Mouse (Mus musculus) urinary bladder, adult 2 months (tissue): Measurements from ENCODE around the gene Bcl6b. TPM values are rescaled to one million over a fixed set of nuclear protein-coding genes. Genes with fewer than 3 reads are reported as not detected.

ENCODE experiments used
- DNase-seq: peaks from one replicate; pipeline ENCODE4 v3.0.0; 2022; ENCODE audit warnings: low spot score
- polyA plus RNA-seq: library from polyadenylated mRNA; depleted of rRNA; stranded (reverse); fragments of >200 nt; gene quantifications from 2 replicates; pipeline ENCODE4 v1.2.3, GENCODE M21; 2012

Gene Bcl6b
- polyA plus RNA-seq, 1 experiment: 4.0 TPM

- no peak for DNase-seq
Observed at GRCm38 (mm10) chr11:70233016-70233415, 3.4 kb upstream of the Bcl6b start.

DNA sequence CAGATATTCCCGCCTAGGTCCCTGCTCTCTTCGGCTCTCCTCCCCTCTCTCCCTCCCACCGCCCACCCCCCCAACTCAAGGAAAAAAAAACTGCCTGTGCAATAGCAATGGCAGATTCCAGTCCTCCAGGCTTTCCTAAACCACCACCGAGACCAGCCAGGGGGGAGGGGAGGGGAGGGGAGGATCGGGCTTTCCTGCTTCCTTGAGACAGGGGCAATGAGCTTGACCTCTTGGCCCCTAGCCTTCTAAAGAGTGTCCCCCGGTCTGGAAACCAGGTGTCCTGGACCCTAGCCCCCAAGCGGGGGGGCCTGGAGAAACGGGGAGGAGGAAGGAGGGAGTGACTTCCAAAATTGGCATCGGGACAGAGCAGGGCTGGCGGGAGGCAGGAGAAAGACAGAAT is 2.9 kb upstream of the Bcl6b start:
- no peak for DNase-seq

GRCm38 (mm10) chr11:70230239-70230727 is 685 bp upstream of the Bcl6b start:
- peak; percentile 67 for DNase-seq

- no peak for DNase-seq
Observed at GRCm38 (mm10) chr11:70228828-70229227, 770 bp downstream of the Bcl6b start.

GRCm38 (mm10) chr11:70227661-70228245 is 1.8 kb downstream of the Bcl6b start:
- no peak for DNase-seq

DNA sequence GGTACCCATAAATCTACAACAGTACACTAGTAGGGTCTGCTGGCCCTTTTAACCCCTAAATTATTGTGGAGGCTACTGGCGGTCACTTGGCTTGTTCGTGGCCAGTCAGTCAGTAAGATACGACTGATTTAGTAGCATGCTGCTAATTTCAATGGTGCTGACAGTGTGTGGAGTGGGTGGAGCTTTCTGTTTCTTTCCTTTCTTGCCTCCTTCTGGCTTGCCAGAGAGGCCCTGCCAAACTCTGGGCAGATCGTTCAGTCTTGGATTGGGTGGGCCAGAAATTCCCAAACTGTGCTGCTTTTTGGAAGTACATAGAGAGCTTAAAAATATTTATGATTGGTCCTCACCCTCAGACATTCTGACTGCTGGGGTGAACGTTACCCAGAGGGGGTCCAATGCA is 2.5 kb downstream of the Bcl6b start:
- DNase-seq: no peak

DNA sequence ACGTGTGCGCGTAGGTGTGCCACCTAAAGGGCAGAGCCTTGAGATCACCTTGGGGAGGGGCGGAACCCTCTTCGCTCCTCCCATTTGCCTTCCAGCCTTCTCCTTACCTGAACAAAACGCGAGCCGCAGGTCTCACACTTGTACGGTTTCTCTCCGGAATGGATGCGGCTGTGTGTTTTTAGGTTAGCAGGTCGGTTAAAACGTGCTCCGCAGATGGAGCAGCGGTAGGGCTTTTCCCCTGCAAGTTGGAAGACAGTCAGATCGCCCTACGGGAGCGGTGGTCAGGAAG is 3.1 kb downstream of the Bcl6b start:
- DNase-seq: no peak

- no peak for DNase-seq
Observed at GRCm38 (mm10) chr11:70225798-70226601, 3.6 kb downstream of the Bcl6b start.

DNA sequence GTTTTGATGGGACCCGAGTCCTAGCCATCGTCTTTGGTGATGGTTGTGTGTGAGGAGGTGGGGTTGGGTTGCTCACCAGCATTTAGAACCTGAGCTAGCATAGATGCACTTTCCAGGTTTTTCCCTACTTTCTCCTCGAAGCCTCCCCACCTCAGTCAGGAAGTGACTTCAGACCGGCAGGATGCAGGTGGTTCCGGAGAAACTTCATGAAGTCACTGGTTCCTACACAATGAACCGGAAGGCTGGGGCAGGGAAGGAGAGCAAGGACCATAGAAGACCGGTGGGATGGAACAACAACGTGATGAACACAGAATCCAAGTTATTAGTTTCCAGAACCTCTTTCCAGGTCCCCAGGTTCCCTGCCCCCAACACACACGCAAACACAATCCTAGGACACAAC is 5.9 kb downstream of the Bcl6b start:
- DNase-seq: no peak

DNA sequence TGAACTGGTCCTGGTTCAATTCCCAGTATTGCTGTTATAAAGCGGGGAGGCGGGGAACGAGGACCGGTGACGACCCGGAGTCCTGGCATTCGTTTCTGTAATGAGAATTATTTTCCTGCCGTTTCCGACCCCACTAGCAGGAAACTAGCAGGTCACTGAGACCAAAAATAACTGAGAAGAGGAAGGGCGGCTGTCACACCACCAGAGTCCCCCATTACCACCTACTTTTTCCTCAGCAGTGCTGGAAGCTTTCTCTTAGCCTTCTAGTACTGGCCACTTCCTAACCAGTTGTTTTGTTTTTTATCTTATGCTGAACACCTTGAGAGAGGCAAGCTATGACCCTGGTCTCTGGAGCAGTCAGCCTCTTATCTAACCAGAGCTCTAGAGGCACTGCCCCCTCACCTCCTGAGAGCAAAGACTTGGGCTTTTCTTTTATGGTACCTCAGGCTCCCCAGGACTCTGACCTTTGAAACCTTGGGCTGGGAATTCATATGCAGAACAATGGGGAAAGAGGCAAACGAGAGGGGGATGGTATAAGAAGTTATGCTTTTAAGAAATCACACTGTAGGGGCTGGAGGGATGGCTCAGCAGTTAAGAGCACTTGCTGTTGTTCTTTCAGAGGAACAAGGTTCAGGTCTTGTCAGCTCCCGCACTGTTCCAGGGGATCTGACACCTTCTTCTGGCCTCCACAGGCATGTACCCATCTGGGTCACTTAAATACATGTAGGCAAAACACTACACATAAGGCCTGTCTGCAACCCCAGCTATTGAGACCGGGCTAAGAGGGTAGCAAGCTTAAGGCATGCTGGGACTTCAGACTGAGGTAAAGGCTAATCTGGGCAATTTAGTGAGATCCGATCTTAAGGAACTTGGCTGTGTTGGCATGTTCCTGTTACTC is 7.7 kb downstream of the Bcl6b start:
- no peak for DNase-seq

DNA sequence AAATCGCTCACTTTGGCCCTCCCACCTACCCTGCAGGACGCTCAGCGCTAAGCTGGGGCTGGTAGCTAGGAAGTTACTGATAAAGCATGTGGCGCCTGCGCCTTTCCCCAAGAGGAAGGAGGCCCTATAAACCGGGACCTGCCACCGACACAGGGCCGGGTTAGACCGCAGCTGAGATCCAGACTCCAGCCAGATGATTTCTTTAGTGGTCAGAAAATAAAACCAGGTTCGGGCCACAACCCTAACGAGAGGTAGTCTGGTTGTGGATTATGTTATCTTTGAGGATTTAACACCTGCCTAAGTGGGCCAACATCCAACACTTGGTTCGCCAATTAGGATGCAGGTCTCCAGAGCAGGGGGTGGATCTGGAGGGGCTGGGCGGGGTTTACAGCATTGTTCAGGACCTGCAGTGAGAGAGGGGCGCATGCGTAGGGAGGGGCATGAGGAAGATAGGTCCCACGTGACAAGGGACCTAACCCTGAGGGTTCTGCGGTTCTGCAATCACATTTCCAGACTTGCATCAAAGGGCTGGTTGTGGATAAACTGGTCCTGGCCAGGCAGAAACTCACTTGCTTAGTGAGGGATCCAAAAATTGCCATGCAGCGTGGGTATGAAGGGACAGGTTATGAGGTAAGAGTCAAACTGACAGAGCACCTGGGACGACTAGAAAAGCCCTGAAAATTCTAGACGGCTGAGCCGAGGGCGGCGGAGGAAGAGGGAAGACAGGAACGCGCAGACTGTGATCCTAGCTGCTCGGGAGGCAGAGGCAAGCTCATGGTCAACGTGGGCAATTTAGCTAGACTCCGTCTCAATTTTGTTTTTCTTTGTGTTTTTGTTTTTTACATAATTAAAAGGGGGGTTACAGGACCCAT is 8.6 kb downstream of the Bcl6b start, which contains the start of gene Slc16a13:
Slc16a13 (minus strand) TSS at position 334 of the 872 bp plus-strand sequence.
- peak; percentile 74 for DNase-seq

- no peak for DNase-seq
Observed at GRCm38 (mm10) chr11:70220323-70220722, 9.3 kb downstream of the Bcl6b start.

GRCm38 (mm10) chr11:70219873-70220272 is 9.7 kb downstream of the Bcl6b start:
- no peak for DNase-seq

DNA sequence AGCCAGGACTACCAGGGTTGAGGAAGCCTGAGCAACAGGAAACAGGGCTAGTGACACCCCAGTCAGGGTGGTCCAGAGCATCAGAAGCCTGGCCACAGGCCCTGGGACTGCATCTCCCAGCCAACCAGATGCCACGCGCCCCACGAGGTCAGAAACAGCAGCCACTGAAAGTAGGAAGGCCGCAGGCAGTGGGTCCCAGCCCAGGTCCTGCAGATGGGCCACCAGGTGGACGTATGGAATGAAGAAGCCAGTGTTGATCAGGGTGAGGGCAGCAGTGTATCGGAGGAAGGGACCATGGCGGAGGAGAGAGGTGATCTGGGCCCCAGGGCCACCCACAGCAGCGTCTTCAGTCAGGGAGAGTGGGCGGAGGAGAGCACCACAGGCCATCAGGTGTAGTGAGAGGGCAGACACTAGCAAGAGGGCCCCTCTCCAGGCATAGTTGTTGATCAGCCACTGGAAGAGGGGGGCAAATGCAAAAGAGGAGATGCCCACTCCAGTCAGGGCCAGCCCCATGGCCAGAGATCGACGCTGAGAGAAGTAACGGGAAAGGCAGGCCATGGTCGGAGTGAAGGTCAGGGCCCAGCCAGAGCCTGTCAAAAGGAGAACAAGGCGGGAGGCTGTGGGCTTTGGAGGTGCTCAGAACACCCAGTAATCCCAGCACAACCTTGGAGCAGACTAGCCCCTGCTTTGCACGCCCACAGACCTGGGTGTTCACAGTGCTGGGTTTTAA is 10.7 kb downstream of the Bcl6b start:
- no peak for DNase-seq

DNA sequence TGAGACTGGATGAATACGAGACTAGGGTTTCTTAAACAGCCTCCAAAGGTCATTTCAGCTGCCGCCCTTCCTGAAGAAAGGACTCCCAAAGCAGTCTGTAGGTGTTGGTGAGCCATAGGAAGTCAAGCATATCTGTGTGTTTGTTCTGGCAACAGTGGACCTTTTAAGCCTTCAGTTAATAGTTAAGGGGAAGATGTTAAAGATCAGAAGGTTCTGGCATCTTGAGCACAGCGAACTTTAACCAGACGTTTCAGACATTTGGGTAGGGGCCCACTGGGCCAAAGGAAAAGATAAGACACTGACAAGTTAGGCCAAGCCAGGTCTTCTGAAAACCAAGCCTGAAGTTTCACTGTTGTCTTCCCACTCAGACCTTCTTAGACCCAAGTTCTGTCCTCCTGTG is 11.6 kb downstream of the Bcl6b start:
- DNase-seq: no peak

GRCm38 (mm10) chr11:70216103-70216502 is 13.5 kb downstream of the Bcl6b start:
- no peak for DNase-seq

- DNase-seq: no peak
Observed at GRCm38 (mm10) chr11:70215301-70215700, 14.3 kb downstream of the Bcl6b start.

GRCm38 (mm10) chr11:70214856-70215209 is 14.8 kb downstream of the Bcl6b start:
- no peak for DNase-seq

DNA sequence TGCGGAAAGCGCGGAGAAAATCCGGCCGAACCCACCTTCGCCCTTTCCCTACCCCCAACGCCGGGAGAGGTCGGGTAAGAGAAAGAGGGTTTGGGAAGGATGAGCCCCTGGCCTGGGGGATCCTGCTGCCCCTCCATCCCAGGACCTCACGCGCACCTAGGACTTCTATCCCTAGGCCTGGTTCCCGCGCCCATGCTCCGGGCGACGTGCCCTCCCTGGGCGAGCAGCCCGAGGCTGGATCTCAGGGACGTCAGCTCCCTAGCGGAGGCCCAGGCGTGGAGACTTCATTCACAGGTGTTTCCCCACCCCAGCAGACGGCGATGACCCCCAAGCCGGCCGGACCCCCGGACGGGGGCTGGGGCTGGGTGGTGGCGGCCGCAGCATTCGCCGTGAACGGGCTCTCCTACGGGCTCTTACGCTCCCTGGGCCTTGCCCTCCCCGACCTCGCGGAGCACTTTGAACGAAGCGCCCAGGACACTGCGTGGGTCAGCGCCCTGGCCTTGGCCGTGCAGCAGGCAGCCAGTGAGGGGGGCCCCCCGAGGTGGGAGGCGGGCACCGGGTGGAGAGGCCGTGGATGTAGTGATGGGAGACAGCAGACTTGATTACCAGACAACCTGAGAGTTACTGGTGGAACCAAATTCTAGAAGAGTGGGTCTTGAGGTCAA is 15.3 kb downstream of the Bcl6b start:
- no peak for DNase-seq

- DNase-seq: no peak
Observed at GRCm38 (mm10) chr11:70213736-70214135, 15.9 kb downstream of the Bcl6b start.
